Mouse (Mus musculus): Measurements from ENCODE around the gene Elmo1. TPM values are rescaled to one million over a fixed set of nuclear protein-coding genes. Genes with fewer than 3 reads are reported as not detected.
A peak's percentile ranks its signal among the peaks of the same experiment; 100 is the strongest.

Elmo1 gene
- polyA plus RNA-seq, 1 experiment from 2014 or later = 34.9 TPM

DNA sequence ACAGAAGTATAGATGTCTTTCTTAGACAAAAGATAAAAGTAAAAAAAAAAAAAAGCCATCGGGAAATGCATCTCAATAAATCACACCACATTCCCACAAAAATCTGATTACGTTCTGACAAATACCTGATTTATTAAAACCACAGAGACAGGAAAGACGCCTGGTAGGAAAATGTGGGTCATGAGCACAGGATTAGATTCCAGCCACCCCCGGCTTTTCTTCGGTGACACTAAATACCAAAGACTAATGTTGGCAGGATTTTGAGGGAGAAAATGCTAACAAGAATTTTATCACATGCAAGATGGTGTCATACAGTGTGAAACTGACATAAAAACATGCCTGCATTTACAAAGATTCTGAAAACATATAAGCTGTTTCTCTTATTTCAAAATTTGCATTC, 27.1 kb upstream of the Elmo1 start:
- H3K36me3 ChIP-seq = no peaks in the 10 kb centered on the region
- H3K9ac ChIP-seq (replicated peaks) = no peak overlapping the region
- no peak overlapping the region for H3K27ac ChIP-seq (replicated peaks)
- 85% methylated on average over 5 of the region's 5 CpGs for WGBS
- no peak for ATAC-seq (replicated peaks)
- H3K27me3 ChIP-seq = no peaks in the 10 kb centered on the region
- H3K4me3 ChIP-seq = no peak overlapping the region
- no peaks in the 10 kb centered on the region for H3K4me1 ChIP-seq
- H3K4me2 ChIP-seq (replicated peaks) = no peak overlapping the region
- no peaks in the 10 kb centered on the region for H3K9me3 ChIP-seq

DNA sequence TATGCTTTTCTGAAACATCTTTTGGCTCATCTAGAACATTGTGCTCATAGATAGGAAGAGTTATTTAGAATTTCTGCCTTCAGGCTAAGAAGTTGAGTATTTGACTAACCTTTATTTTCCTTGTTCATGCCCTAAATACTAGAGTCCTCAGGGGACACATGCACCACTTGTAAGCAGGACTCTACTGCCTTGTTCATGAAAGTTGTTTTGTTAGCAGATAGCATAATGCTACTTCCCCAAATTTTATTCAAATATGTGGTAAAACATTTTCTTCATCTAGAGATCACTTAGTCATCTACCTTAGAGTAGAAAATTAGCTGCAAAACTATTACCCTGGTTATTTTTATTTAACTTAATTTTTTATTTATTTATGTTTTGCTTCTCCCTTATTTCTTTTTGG, 18.4 kb upstream of the Elmo1 start:
- no peak overlapping the region for H3K4me3 ChIP-seq
- no peaks in the 10 kb centered on the region for H3K9me3 ChIP-seq
- no peaks in the 10 kb centered on the region for H3K36me3 ChIP-seq
- H3K9ac ChIP-seq (replicated peaks) = no peak overlapping the region
- no peak overlapping the region for H3K4me2 ChIP-seq (replicated peaks)
- H3K4me1 ChIP-seq = no peaks in the 10 kb centered on the region
- no peak for ATAC-seq (replicated peaks)
- no peak overlapping the region for H3K27ac ChIP-seq (replicated peaks)
- H3K27me3 ChIP-seq = no peaks in the 10 kb centered on the region

DNA sequence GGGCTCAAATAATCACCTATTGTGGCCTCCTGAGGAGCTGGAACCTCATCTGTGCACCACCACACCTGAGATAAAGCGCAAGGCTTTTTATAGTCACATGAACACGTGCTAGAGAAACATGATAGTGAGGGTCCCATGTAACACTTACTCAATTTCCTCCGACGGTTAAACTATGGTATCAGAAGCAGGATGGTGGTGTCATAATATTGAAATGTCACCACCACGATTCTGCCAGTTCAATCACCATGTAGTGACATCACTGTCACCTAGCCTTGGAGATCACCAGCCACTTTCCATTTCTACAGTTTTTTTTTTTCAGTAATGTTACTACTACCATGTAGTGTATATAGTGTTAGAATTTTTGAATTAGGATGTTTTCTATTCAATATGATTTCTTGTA, 17.4 kb upstream of the Elmo1 start:
- Histone ChIP-seq H3K27ac (replicated peaks) (no peak overlapping the region), H3K27me3 (no peaks in the 10 kb centered on the region), H3K9ac (replicated peaks) (no peak overlapping the region), H3K9me3 (no peaks in the 10 kb centered on the region), H3K4me2 (replicated peaks) (no peak overlapping the region), H3K4me1 (no peaks in the 10 kb centered on the region), H3K4me3 (no peak overlapping the region), H3K36me3 (no peaks in the 10 kb centered on the region)
- WGBS = 84% methylated on average over 5 of the region's 5 CpGs
- no peak for ATAC-seq (replicated peaks)

DNA sequence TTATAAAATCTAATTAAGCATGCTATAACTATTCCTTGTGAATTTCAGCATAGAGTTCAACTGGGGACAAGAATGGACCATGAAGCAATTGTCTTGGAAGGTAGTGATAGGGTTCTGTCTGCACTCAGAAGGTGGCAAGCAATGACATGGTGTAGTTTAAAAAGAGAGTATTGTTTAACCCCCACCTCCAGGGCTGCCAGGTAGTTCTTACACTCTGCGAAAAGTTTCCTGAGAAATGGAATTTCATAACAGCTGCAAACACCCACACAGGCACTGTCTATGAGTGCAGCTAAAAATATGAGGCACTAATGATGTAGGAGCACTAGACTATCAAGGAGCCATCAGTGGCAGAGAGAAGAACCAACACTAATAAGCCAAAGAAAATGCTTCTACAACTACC, 13.9 kb upstream of the Elmo1 start:
- Histone ChIP-seq H3K4me3 (no peak overlapping the region), H3K36me3 (no peaks in the 10 kb centered on the region), H3K27me3 (no peaks in the 10 kb centered on the region), H3K4me2 (replicated peaks) (no peak overlapping the region), H3K9ac (replicated peaks) (no peak overlapping the region), H3K4me1 (no peaks in the 10 kb centered on the region), H3K27ac (replicated peaks) (no peak overlapping the region), H3K9me3 (no peaks in the 10 kb centered on the region)
- WGBS = 90% methylated on average over 1 of the region's 1 CpGs
- ATAC-seq (replicated peaks) = no peak

DNA sequence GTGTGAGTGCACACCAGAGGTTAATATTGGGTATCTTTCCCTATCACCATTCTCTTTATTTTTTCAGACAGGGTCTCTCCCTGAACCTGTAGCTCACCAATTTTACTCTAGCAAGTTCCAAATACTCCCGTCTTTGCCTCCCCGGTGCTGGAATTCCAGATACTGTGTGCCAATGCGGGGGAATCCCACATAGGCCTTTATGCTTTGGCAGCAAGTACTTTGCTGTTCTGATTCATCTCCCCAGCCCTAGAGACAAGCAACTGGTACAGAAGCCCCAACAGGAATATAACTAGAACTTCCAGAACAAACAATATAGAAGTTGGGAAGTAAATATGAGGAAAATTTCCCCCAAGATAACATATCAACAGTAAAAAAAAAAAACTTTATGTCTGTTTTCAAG, 13.2 kb upstream of the Elmo1 start:
- Histone ChIP-seq H3K9me3 (no peaks in the 10 kb centered on the region), H3K27ac (replicated peaks) (no peak overlapping the region), H3K4me1 (no peaks in the 10 kb centered on the region), H3K27me3 (no peaks in the 10 kb centered on the region), H3K4me3 (no peak overlapping the region), H3K4me2 (replicated peaks) (no peak overlapping the region), H3K9ac (replicated peaks) (no peak overlapping the region), H3K36me3 (no peaks in the 10 kb centered on the region)
- ATAC-seq (replicated peaks) = no peak
- WGBS = 95% methylated on average over 3 of the region's 3 CpGs

DNA sequence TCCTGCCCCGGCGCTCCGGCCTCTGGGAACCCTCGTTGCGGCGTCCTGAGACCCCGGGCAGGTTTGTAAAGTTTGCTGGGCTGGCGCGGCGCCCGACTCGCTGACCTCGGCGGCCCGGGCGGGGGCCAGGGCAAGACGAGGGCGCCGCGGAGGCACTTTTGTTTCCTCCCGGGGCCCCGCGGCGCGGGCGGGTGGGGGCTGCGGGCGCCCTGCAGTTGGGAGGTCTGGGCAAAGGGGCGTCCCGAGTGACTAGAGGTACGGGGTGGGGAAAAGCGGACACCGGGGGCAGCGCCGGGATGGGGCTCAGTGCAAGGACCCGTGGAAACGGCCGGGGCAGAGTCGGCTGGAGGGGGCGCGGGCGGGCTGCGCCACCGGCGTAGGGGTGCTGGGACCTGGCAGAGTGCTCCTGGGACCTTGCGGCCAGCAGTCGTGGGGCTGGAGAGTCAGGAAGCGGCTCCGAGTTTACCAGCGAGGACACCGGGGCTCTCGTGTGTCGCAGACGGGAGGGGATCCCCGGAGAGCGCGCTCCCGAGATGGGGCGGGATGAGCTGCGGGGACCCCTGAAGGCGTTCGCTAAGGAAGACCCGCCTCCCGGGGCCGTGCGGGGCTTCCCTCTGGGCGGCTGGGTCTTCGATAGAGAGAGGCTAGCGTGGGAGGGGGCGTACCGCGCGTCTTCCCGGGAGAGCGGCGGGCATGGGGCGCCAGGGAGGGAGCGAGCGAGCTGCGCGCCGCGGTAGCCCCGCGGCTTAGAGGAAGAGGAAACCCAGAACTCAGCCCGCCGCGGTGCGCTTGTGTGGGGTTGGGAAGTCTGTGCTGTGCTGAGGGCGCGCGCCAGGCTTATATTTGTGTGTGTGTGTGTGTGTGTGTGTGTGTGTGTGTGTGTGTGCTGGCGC, 561 bp downstream of the Elmo1 start:
- Histone ChIP-seq H3K4me3 (peak overlapping the region; percentile 85), H3K27me3 (peaks cover 22% of the 10 kb centered on the region), H3K9me3 (no peaks in the 10 kb centered on the region), H3K27ac (replicated peaks) (peak overlapping the region; percentile 61), H3K4me2 (replicated peaks) (peak overlapping the region; percentile 98), H3K9ac (replicated peaks) (peak overlapping the region; percentile 70), H3K36me3 (no peaks in the 10 kb centered on the region), H3K4me1 (peaks cover 6% of the 10 kb centered on the region)
- ATAC-seq (replicated peaks) = peak; percentile 88
- WGBS = under 1% methylated on average over 90 of the region's 93 CpGs

DNA sequence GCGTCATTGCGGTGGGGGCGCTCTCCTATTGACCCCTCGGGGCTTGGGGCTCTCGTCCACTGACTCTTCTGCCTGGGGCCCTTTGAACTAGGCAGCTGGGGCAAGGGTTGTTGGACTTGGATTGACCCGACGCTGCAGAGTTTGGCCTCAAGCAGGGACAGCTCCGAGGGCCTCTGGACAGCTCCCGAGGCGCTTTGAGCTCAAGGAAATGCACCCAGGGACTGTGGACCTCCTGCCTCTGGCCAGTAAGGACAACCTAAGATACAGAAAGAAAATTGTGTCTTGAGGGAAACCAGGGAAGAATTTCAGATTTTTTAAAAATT, 1.2 kb downstream of the Elmo1 start:
- peak overlapping the region; percentile 85 for H3K4me3 ChIP-seq
- H3K27ac ChIP-seq (replicated peaks) = no peak overlapping the region
- WGBS = 3% methylated on average over 10 of the region's 10 CpGs
- peaks cover 22% of the 10 kb centered on the region for H3K27me3 ChIP-seq
- peak overlapping the region; percentile 98 for H3K4me2 ChIP-seq (replicated peaks)
- H3K9ac ChIP-seq (replicated peaks) = peak overlapping the region; percentile 70
- H3K9me3 ChIP-seq = no peaks in the 10 kb centered on the region
- peaks cover 6% of the 10 kb centered on the region for H3K4me1 ChIP-seq
- H3K36me3 ChIP-seq = no peaks in the 10 kb centered on the region
- peak; percentile 17; the same call in 1 of the 2 replicates for ATAC-seq (replicated peaks)

DNA sequence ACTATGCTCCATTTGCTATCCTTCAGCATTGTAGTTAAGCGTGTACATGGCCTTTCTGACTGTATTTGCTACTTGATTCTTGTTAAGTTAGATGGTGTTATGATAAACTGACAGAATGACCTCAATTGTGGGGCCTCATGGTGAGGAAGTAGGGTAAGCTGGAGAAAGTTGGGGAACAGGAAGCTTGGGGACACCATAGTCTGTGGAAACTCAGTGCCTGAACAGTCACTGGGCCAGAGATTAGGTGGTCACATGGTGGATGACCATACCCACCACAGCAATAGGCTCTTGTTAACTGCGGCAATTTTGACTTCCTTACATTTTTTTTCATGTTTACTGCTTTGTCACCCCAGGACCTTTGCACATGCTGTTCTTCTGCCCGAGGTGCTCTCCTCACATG, 1.9 kb downstream of the Elmo1 start:
- 92% methylated on average over 3 of the region's 3 CpGs for WGBS
- Histone ChIP-seq H3K9me3 (no peaks in the 10 kb centered on the region), H3K9ac (replicated peaks) (no peak overlapping the region), H3K4me1 (peaks cover 6% of the 10 kb centered on the region), H3K27ac (replicated peaks) (no peak overlapping the region), H3K4me3 (no peak overlapping the region), H3K4me2 (replicated peaks) (no peak overlapping the region), H3K36me3 (no peaks in the 10 kb centered on the region), H3K27me3 (peaks cover 22% of the 10 kb centered on the region)
- ATAC-seq (replicated peaks) = no peak

DNA sequence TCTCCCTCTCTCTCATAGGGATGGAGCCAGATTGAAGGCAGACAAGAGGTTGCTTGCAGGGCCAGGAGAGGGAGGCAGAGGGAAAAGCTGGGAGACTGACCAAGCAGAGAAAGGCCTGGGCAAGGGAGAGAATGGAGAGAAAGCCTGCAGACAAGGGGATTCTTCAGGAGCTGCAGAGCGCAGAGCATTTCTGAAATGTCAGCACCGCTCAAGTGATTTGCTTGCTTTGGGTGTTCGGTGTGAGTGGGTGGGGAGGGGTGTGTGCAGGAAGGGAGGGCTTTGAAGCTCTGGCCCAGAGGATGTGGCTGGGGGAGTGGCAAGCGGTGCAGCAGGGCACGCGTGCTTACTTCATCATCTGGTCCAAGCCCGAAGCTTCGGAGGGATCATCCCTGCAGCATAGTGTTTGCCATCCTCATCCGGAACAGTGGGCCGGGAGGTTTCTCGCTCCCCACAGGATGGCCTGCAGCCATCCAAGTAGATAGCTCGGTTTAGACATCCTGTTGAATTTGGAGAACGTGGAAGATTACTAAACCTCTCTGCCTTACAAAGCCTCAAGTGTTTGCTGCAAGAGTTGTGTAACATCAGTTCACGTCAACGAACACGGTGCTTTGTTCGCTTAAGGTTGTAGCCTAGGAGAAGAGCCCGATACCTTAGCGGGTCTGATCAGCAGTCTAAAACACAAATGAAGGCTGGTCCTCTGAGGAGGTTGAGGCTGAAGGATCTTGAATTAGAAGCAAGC, 3.1 kb downstream of the Elmo1 start:
- H3K4me3 ChIP-seq = no peak overlapping the region
- H3K27ac ChIP-seq (replicated peaks) = no peak overlapping the region
- H3K4me1 ChIP-seq = peaks cover 6% of the 10 kb centered on the region
- no peaks in the 10 kb centered on the region for H3K9me3 ChIP-seq
- ATAC-seq (replicated peaks) = no peak
- H3K9ac ChIP-seq (replicated peaks) = no peak overlapping the region
- no peaks in the 10 kb centered on the region for H3K36me3 ChIP-seq
- H3K27me3 ChIP-seq = peaks cover 17% of the 10 kb centered on the region
- 75% methylated on average over 19 of the region's 19 CpGs for WGBS
- H3K4me2 ChIP-seq (replicated peaks) = no peak overlapping the region

DNA sequence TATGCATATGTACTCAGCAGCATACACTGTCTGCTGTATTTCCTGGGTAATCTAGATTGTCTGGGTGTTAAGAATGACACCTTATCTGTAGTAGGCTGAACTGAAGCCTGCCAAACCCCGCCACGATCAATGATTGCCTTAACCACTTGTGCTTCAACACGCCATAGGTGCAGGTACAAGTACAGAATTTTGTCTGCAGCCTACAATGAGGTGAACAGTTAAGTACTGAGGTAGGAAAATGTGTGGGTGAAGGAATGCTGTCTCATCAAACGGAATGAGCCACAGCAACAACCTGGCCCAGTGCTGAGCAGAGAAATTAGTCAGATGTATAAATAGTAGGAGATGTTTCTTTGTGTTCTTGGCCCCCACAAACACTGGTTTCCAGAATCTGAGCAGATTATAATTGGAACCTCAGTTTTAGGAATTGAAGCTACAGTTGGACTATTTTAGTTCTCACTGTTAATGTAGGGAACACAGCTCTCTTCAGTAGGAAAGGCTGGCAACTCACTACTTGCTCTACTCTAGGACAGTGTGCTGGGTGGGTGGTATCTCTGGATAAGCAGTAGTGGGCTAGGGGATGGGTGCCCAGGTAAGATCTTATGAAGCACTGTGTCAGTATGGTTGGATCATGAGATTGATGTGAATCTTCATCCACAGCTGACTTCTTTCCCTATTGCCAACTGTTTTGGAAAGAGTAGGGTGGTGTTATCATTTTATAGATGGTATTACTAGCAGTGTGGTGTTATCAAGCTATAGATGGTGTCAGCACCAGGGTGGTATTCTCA, 4.7 kb downstream of the Elmo1 start:
- H3K27me3 ChIP-seq = peaks cover 19% of the 10 kb centered on the region
- no peak overlapping the region for H3K9ac ChIP-seq (replicated peaks)
- H3K9me3 ChIP-seq = no peaks in the 10 kb centered on the region
- ATAC-seq (replicated peaks) = no peak
- no peak overlapping the region for H3K27ac ChIP-seq (replicated peaks)
- no peaks in the 10 kb centered on the region for H3K36me3 ChIP-seq
- no peak overlapping the region for H3K4me2 ChIP-seq (replicated peaks)
- H3K4me1 ChIP-seq = peaks cover 2% of the 10 kb centered on the region
- no peak overlapping the region for H3K4me3 ChIP-seq
- WGBS = 95% methylated on average over 4 of the region's 4 CpGs

DNA sequence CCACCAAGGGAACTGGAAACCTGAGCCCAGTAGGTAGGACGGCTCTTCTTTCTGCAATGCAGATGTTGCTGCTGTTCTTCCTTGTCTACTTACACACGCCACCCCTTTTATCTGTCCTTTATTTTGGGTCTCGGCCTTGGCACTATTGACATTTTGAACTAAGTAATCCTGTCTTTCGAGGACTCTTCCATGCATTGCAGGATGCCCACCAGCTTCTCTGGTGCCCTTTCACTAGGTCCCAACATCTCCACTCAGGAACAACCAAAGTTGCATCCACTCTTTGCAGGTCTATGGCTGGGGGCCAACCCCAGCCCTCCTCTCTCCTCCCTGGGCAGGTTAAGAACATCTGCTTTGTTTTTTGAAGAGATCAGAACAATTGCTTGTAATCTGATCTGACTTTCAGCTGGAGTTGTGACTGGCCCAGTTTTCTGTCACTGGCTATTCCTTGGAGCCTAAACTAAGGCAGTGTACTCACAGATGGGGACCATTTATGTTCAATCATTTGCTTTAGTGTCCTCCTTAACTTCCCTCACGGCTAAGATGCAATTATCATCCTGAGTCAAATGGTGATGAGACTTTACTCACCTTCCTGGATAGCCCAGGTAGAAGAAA, 6.7 kb downstream of the Elmo1 start:
- no peaks in the 10 kb centered on the region for H3K36me3 ChIP-seq
- no peak overlapping the region for H3K4me2 ChIP-seq (replicated peaks)
- H3K4me1 ChIP-seq = no peaks in the 10 kb centered on the region
- H3K9ac ChIP-seq (replicated peaks) = no peak overlapping the region
- 66% methylated on average over 5 of the region's 5 CpGs for WGBS
- peaks cover 26% of the 10 kb centered on the region for H3K27me3 ChIP-seq
- no peaks in the 10 kb centered on the region for H3K9me3 ChIP-seq
- H3K27ac ChIP-seq (replicated peaks) = no peak overlapping the region
- no peak for ATAC-seq (replicated peaks)
- no peak overlapping the region for H3K4me3 ChIP-seq

Data from forebrain, embryonic 15.5 days (tissue).